21 mouse cellular contexts compared by ENCODE assay signal in genomic region chr9:68679871-68680374, GRCm38 (mm10). TPM values are rescaled to one million over a fixed set of nuclear protein-coding genes. Genes with fewer than 3 reads are reported as not detected.
DNase-seq lines count a peak whose midpoint lies in the region; TF ChIP-seq lines count a peak whose summit lies in the region.
"Had no signal": no experiment of that assay in that cellular context is flagged by ENCODE, and none has a peak within 500 bp of the region (broad histone marks: within the 10 kb centered on the region; RNA-seq: fewer than 3 reads in every experiment).

No protein-coding gene starts in this region.

- H3K4me3 ChIP-seq in left cerebral cortex, adult 2 months = no peak overlapping the region
- H3K4me3 ChIP-seq: embryonic facial prominence, embryonic 12.5 days; limb, embryonic 15.5 days; megakaryocyte, embryonic 14.5 days had no signal

- no peak for TF ChIP-seq CTCF in left cerebral cortex, adult 2 months (IDR thresholded peaks at IDR 0.05)

- intact Hi-C loops in gastrocnemius, postnatal 14 days (cut with DNase I; ENCODE audit: low total_unique reads) = no loop called here
- intact Hi-C loops in left cerebral cortex, adult 2 months (cut with DNase I) = no loop called here
- intact Hi-C loops in left cerebral cortex, postnatal 4 days (cut with DNase I) = no loop called here

- H3K27ac ChIP-seq in left cerebral cortex, adult 2 months = peak overlapping the region; percentile 67
- H3K27ac ChIP-seq: embryonic facial prominence, embryonic 12.5 days; limb, embryonic 15.5 days; liver, embryonic 14.5 days had no signal

- peak; percentile 28 for DNase-seq in gastrocnemius, postnatal 25 days
- no peak for DNase-seq in gastrocnemius, postnatal 14 days
- DNase-seq in left cerebral cortex, adult 2 months (ENCODE audit: extremely low spot score in 1 of 2, low spot score in 2 of 2) = no peak
- DNase-seq in left cerebral cortex, postnatal 4 days = no peak
- peak; percentile 11 to 33 for DNase-seq in layer of hippocampus, adult 8-10 months (ENCODE audit: low spot score in 2 of 2)
- peak; percentile 14 for DNase-seq in layer of hippocampus, adult 9-11 months
- no peak for DNase-seq in retina, postnatal 1 day
- DNase-seq: adrenal gland, adult 2 months; cerebellum, adult 11 months; cerebellum, postnatal 14 days; kidney, adult 11 months; kidney, postnatal 4 days; lung, embryonic 14.5 days; lung, postnatal 36 days; midbrain, embryonic 14.5 days; spleen, adult 18-20 months had no signal

RNA-seq across cellular contexts. Expression of gene Rora, which starts 26.3 kb away (rescaled TPM):
- 10 to 100 TPM; 54.8 to 56.1 TPM for total RNA-seq in gastrocnemius, postnatal 25 days (2021)
- total RNA-seq in gastrocnemius, postnatal 14 days (2021) = 10 to 100 TPM; 46.0 to 53.4 TPM
- 10 to 100 TPM; 78.4 to 79.1 TPM for total RNA-seq in left cerebral cortex, adult 2 months (2021)
- 10 to 100 TPM; 25.3 to 29.2 TPM for total RNA-seq in left cerebral cortex, postnatal 4 days (2021)
- total RNA-seq in layer of hippocampus, adult 8-10 months (2022) = 10 to 100 TPM; 35.1 to 41.5 (median 36.6) TPM
- total RNA-seq: MEL had no signal

Comparison
In these comparisons a context has a peak if more than half of its experiments do, and no peak if none do; other contexts are left out.
1. DNase-seq: peak in gastrocnemius, postnatal 25 days (single experiment), layer of hippocampus, adult 8-10 months (2 of 2) and layer of hippocampus, adult 9-11 months (single experiment); none in gastrocnemius, postnatal 14 days (single experiment), left cerebral cortex, adult 2 months (0 of 2), left cerebral cortex, postnatal 4 days (single experiment) and retina, postnatal 1 day (single experiment).